Mouse (Mus musculus) liver, embryonic 11.5 days (tissue): ENCODE data around the gene Snx30. TPM values are rescaled to one million over a fixed set of nuclear protein-coding genes. Genes with fewer than 3 reads are reported as not detected.

Experiments
- ATAC-seq: fragments of 200-750 bp; cut with Nextera tagmentation; replicated peaks from 2 replicates; pipeline ENCODE4 v1.8.0; 2017; ENCODE audit warnings: moderate number of reproducible peaks, mild to moderate bottlenecking, moderate TSS enrichment, moderate library complexity; ENCODE audit not compliant: low FRiP score
- DNase-seq: peaks from one replicate; pipeline ENCODE4 v3.0.0-alpha.2; 2017; ENCODE audit warnings: low spot score
- H3K27ac ChIP-seq: fragments of 300-500 bp; sonication (generic); 2 replicates; pipeline ENCODE4 v1.5.1; 2014; ENCODE audit warnings: mild to moderate bottlenecking, low read depth, low read length, control low read depth
- H3K27me3 ChIP-seq: fragments of 300-500 bp; sonication (generic); replicated peaks from 2 replicates; pipeline ENCODE4 v1.6.1; 2014; ENCODE audit warnings: low read length, mixed read lengths; ENCODE audit not compliant: control insufficient read depth, insufficient read depth
- H3K36me3 ChIP-seq: fragments of 300-500 bp; sonication (generic); 2 replicates; pipeline ENCODE4 v1.6.1; 2014; ENCODE audit warnings: mild to moderate bottlenecking, low read length, moderate library complexity, mixed read lengths; ENCODE audit not compliant: control insufficient read depth, insufficient read depth
- H3K4me1 ChIP-seq: fragments of 300-500 bp; sonication (generic); replicated peaks from 2 replicates; pipeline ENCODE4 v1.6.1; 2014; ENCODE audit warnings: low read length, mixed read lengths; ENCODE audit not compliant: control insufficient read depth, insufficient read depth
- H3K4me2 ChIP-seq: fragments of 300-500 bp; sonication (generic); 2 replicates; pipeline ENCODE4 v1.6.1; 2014; ENCODE audit warnings: mild to moderate bottlenecking, control low read depth, moderate library complexity
- H3K4me3 ChIP-seq: fragments of 300-500 bp; sonication (generic); 2 replicates; pipeline ENCODE4 v1.5.1; 2014; ENCODE audit warnings: low read depth, low read length, control low read depth
- H3K9ac ChIP-seq: fragments of 300-500 bp; sonication (generic); 2 replicates; pipeline ENCODE4 v1.6.1; 2014; ENCODE audit warnings: low read depth, low read length, control low read depth
- H3K9me3 ChIP-seq: fragments of 300-500 bp; sonication (generic); 2 replicates; pipeline ENCODE4 v1.6.1; 2016; ENCODE audit warnings: low read length, inconsistent platforms, mixed read lengths; ENCODE audit not compliant: control insufficient read depth
- WGBS: fragments of 180-500 bp; shearing (Covaris S2); extraction: QIAGEN DNeasy Blood & Tissue Kit; methylation state at CpG from one replicate; pipeline ENCODE4 v1.1.7; 2014; 5-methylcytosine and 5-hydroxymethylcytosine counted together
- polyA plus RNA-seq: library from polyadenylated mRNA; unstranded; fragments of >200 nt; fragmentation: Nextera tagmentation; extraction: Ambion mirVana; gene quantifications from 2 replicates; pipeline ENCODE4 v1.2.1, GENCODE M21; 2014

Snx30 gene
- polyA plus RNA-seq, 1 experiment from 2014 or later = 5.7 TPM

DNA sequence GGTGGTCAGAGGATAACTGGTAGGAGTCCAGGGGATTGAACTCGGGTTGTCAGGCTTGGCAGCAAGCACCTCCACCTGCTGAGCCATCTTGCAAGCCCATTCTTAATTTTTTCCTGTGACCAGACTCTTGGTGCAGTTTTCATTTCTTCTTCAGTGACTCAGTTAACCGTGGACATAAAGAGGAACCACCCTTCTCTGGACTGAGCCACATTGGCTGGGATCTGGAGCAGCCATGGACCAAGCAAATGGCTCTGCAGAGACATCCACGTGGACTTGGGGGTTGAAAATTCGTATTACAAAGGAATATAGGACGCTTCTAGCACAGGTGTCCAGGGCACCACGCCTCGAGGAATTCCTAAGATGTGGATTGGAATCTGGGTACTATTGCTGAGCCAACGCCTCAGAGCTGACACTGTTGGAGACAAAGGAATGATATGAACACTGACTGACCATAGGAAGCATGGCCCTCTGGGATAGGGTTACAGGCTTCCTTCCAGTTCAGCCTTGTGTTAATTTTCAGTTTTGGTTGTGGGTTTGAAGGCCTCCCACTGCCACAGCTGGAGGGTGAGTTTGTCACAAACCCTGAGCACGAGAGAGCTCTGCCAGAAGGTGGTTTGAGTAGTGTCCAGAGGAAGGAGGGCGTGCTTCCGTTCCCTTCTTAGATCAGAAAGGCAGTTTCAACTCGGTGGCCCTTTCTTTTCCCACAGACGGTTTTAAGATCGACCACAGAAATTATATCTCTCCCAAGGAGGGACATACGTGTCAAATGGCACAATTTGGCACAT, 39.0 kb downstream of the Snx30 start:
- H3K27ac ChIP-seq = 0 out of 2 replicates have a peak overlapping the region, but pooled peaks have one; percentile 14
- ATAC-seq = 0 out of 2 replicates have a peak, but pooled peaks have one; percentile 41
- WGBS = 64% methylated on average over 15 of the region's 15 CpGs

DNA sequence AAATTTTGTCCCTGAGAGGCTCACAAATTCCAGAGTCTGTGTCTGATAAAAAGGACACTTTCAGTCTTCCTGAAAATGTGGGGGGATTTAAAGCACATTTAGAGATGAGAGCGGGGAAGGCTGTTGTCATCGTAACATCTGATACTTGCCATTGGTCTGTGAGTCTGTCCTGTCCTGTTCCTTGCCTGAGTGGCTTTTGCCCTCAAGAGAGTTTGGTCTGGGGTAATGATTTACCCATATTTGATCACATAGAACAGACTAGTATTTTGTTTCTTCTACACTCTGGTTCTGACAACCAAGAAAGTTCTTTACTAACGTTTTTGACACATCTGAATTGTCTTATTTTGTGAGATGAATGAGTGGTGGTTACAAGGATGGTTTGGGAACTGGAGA, 39.6 kb downstream of the Snx30 start:
- Histone ChIP-seq H3K36me3 (peaks cover 5% of the 10 kb centered on the region; the same call in 1 of the 2 replicates), H3K27ac (peak overlapping the region; percentile 14; the same call in 1 of the 2 replicates), H3K4me2 (0 out of 2 replicates have a peak overlapping the region, but pooled peaks have one; percentile 1), H3K27me3 (no peaks in the 10 kb centered on the region), H3K4me3 (no peak overlapping the region), H3K9me3 (no peaks in the 10 kb centered on the region), H3K9ac (no peak overlapping the region), H3K4me1 (no peaks in the 10 kb centered on the region)
- no peak for DNase-seq
- 61% methylated on average over 3 of the region's 3 CpGs for WGBS
- no peak for ATAC-seq

More for the DNA sequence above, 39.0 kb downstream of the Snx30 start:
- Histone ChIP-seq H3K9ac (no peak overlapping the region), H3K27me3 (no peaks in the 10 kb centered on the region), H3K36me3 (peaks cover 5% of the 10 kb centered on the region; the same call in 1 of the 2 replicates), H3K4me2 (no peak overlapping the region), H3K4me1 (no peaks in the 10 kb centered on the region), H3K9me3 (no peaks in the 10 kb centered on the region), H3K4me3 (no peak overlapping the region)
- no peak for DNase-seq

DNA sequence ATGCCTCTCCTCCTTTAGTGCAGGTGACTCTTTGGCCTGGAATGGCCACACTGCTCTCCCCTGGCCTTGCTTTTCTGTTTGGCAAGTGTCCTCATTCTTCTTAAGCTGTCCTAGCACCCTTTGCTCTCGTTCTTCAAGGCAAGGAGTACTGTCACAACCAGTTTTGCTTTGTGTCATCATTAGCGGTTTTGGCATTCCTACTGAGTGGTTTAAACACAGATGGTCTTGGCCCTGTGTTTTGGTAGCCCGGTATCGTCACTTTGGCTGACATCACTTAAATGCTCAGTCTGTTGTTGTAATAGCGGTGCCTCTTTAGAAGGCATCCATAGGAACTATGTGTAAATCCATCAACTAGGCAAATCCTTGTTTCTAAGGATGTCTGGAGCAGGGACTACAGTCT, 41.8 kb downstream of the Snx30 start:
- ATAC-seq = no peak
- H3K9me3 ChIP-seq = no peaks in the 10 kb centered on the region
- WGBS = 84% methylated on average over 5 of the region's 5 CpGs

DNA sequence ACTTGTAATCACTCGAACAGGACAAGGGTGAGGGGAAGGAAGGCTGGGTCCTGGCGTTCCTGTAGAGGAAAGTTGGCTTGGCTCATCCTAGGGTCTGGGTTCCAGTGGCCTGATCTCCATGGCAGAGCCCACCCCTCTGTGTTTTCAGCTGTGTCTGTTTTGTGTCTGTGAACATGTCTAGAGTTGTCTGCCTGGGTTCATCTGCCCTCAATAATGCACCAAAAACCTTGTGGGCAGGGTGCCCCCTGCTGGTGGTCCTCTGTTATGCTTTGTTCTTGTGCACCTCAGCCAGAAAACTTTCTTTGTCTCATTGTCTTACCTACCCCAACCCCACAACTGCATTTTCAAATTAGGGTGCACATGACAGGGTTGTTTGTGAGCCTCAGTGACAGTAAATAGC, 44.5 kb downstream of the Snx30 start:
- Histone ChIP-seq H3K9me3 (no peaks in the 10 kb centered on the region), H3K9ac (no peak overlapping the region), H3K27me3 (no peaks in the 10 kb centered on the region), H3K36me3 (peaks cover 5% of the 10 kb centered on the region; the same call in 1 of the 2 replicates), H3K4me3 (no peak overlapping the region), H3K4me2 (no peak overlapping the region), H3K4me1 (no peaks in the 10 kb centered on the region), H3K27ac (no peak overlapping the region)
- WGBS = 73% methylated on average over 2 of the region's 2 CpGs
- ATAC-seq = peak; percentile 51; the same call in 1 of the 2 replicates
- DNase-seq = peak; percentile 67

More for the DNA sequence above, 41.8 kb downstream of the Snx30 start:
- DNase-seq = no peak
- Histone ChIP-seq H3K27ac (no peak overlapping the region), H3K4me2 (no peak overlapping the region), H3K9ac (no peak overlapping the region), H3K36me3 (peaks cover 5% of the 10 kb centered on the region; the same call in 1 of the 2 replicates), H3K4me3 (no peak overlapping the region), H3K4me1 (no peaks in the 10 kb centered on the region), H3K27me3 (no peaks in the 10 kb centered on the region)

DNA sequence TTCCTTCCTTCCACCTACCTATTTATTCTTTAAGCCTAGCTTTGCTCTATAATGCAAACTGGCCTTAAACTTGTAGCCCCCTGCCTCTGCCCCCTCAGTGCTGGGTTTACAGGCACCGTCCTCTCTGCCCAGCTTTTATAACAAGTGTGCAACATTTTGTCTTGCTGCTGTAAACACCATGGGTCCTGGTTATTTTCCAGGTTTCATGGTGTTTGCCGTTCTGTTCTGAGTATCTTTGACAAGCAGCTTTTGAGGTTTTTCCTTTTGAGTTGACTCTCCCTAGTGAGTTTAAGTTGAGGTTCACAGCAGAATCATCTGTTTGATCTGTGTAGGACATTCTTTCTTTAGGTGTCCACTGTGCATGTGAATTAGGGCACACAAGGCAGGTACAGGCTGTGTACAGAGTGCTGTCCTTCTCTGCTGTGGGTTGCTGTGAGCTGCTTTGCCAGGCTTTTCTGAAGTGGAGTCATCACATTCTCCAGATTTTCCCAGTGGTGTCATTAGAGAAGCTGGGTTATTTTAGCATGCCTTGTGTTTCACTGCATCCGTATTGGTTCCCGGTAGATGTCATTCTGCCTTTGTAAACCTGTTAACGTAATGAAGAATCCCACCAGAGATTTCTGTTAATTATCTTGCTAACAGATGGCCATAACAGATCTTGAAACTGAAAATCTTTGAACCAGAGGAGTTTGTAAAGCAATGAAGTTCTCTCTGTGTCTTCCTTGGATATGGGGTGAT, 45.4 kb downstream of the Snx30 start:
- Histone ChIP-seq H3K9me3 (no peaks in the 10 kb centered on the region), H3K9ac (no peak overlapping the region)

DNA sequence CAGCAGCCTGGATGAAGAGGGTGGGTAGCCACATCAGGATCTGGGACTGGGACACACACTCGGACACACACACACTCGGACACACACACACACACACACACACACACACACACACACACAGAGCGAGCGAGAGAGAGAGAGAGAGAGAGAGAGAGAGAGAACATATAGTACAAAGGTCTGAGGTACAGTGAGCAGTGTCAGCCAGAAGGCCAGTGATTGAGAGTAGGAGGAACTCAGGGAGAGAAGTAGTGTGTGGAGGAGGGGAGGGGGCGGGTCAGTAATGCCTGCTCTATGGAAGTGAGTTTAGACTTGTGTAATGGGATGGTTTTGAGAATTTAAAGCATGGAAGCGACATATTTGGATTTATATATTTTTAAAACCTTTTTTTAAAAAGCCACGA, 47.5 kb downstream of the Snx30 start:
- H3K36me3 ChIP-seq = no peaks in the 10 kb centered on the region
- no peak overlapping the region for H3K4me3 ChIP-seq
- ATAC-seq = no peak
- H3K9me3 ChIP-seq = no peaks in the 10 kb centered on the region
- H3K27ac ChIP-seq = no peak overlapping the region
- H3K4me1 ChIP-seq = no peaks in the 10 kb centered on the region
- no peak for DNase-seq
- H3K27me3 ChIP-seq = no peaks in the 10 kb centered on the region
- no peak overlapping the region for H3K4me2 ChIP-seq
- no peak overlapping the region for H3K9ac ChIP-seq
- 88% methylated on average over 7 of the region's 7 CpGs for WGBS

More for the DNA sequence above, 45.4 kb downstream of the Snx30 start:
- Histone ChIP-seq H3K36me3 (peaks cover 3% of the 10 kb centered on the region; the same call in 1 of the 2 replicates), H3K4me2 (no peak overlapping the region), H3K4me1 (no peaks in the 10 kb centered on the region), H3K27me3 (no peaks in the 10 kb centered on the region), H3K27ac (no peak overlapping the region), H3K4me3 (no peak overlapping the region)
- DNase-seq (no peak), ATAC-seq (no peak)
- WGBS = 91% methylated on average over 5 of the region's 5 CpGs

DNA sequence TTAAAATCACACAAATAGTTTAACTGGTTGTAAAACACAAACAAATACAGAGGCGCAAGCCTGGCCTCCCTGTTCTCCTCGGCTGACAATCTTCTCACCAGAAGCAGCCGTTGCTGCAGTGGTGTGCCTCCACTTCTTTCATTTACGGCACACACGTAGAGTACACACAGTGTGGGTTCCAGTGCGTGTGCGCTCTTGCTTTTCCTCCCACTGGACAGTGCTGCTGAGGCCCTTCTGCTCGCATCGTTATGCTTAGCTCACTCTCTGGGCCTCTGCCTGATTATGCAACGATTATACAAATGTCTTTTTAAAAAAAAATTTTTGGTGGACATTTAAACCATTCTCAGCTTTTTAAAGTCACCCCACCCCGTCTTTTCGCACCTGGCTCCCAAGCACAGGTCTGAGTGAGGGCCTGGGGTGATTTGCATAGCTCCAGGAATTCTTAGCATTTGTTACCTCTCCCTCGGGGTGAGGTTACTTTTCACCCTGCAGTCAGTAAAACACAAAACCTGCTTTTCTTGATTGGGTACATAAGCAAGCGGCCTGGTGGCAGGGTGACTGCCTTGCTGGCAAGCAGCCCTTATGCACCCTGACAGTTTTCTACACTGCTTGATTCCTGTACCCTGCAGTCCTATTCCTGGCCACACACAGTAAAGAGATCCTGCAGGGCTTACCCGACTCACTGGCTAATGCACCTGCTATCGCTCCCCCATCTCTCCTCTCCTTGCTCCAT, 54.2 kb downstream of the Snx30 start:
- Histone ChIP-seq H3K9me3 (no peaks in the 10 kb centered on the region), H3K4me1 (peaks cover 11% of the 10 kb centered on the region), H3K9ac (no peak overlapping the region), H3K4me3 (no peak overlapping the region), H3K27me3 (no peaks in the 10 kb centered on the region), H3K27ac (no peak overlapping the region), H3K36me3 (no peaks in the 10 kb centered on the region), H3K4me2 (no peak overlapping the region)
- 74% methylated on average over 16 of the region's 16 CpGs for WGBS
- ATAC-seq = no peak
- no peak for DNase-seq

DNA sequence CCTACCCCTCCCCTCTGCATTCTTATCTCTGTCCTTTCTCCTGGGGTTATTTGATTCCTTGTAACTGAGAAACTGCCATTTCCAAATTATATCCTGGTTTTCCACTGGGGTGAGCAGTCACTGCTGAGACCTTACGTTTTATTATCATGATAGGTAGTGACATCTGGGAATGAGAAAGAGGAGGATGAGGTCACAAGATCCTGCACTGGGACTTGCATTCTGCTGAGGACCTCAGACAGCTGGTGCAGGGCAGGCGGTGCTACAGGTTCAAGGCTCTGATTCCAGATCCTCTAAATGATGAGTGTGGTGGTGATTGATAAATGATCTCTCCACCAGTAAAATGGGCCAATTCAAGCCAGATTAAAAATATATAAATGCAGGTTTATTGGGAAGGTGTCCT, 54.8 kb downstream of the Snx30 start:
- Histone ChIP-seq H3K4me3 (no peak overlapping the region), H3K9me3 (no peaks in the 10 kb centered on the region), H3K27ac (no peak overlapping the region), H3K4me1 (peaks cover 11% of the 10 kb centered on the region), H3K27me3 (no peaks in the 10 kb centered on the region), H3K4me2 (no peak overlapping the region), H3K36me3 (no peaks in the 10 kb centered on the region), H3K9ac (no peak overlapping the region)
- no peak for ATAC-seq
- no peak for DNase-seq
- WGBS = 64% methylated on average over 2 of the region's 2 CpGs
